ENCODE assay signal across 27 mouse cellular contexts in the genomic region with DNA sequence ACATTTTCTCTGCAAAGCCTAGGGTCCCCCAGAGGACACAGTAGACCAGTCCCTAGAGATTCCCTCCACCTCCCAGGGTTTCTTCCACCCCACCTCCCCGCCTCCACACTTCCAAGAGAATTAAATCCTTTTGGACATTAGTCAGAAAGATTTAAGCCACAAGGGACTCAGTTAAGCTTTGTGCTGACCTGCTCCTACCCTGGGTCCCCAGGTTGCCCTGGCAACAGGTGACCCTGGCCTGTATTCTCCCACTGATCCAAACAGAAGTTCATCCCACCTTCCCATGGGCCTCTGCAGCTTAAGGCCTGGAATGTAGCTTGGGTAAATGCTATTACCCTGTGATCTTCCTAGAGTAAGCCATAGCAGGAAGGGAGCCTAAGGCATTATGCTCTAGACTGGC. TPM values are rescaled to one million over a fixed set of nuclear protein-coding genes. Genes with fewer than 3 reads are reported as not detected.
DNase-seq lines count a peak whose midpoint lies in the region; ATAC-seq and TF ChIP-seq lines count a peak whose summit lies in the region.
"Had no signal": no experiment of that assay in that cellular context is flagged by ENCODE, and none has a peak within 500 bp of the region (broad histone marks: within the 10 kb centered on the region; RNA-seq: fewer than 3 reads in every experiment).

No protein-coding gene starts in this region.

- no peaks in the 10 kb centered on the region for H3K9me3 ChIP-seq in hindbrain, embryonic 10.5 days
- no peaks in the 10 kb centered on the region for H3K9me3 ChIP-seq in hindbrain, embryonic 13.5 days
- no peaks in the 10 kb centered on the region for H3K9me3 ChIP-seq in midbrain, embryonic 13.5 days
- H3K9me3 ChIP-seq in midbrain, postnatal 0 days (ENCODE audit: low read length), result no peaks in the 10 kb centered on the region
- H3K9me3 ChIP-seq: embryonic facial prominence, embryonic 13.5 days; G1E; heart, embryonic 12.5 days; megakaryocyte, embryonic 14.5 days; neural tube, embryonic 12.5 days had no signal

- no peak overlapping the region for H3K4me3 ChIP-seq in hindbrain, embryonic 10.5 days
- no peak overlapping the region for H3K4me3 ChIP-seq in hindbrain, embryonic 13.5 days
- no peak overlapping the region for H3K4me3 ChIP-seq in midbrain, embryonic 13.5 days (replicated peaks)
- no peak overlapping the region for H3K4me3 ChIP-seq in midbrain, postnatal 0 days (ENCODE audit: low read depth, low read length)
- H3K4me3 ChIP-seq: embryonic facial prominence, embryonic 13.5 days; heart, embryonic 12.5 days; megakaryocyte, embryonic 14.5 days; neural tube, embryonic 12.5 days had no signal

- H3K4me2 ChIP-seq in hindbrain, embryonic 13.5 days, result no peak overlapping the region
- H3K4me2 ChIP-seq in midbrain, embryonic 13.5 days (replicated peaks), result no peak overlapping the region
- no peak overlapping the region for H3K4me2 ChIP-seq in midbrain, postnatal 0 days (ENCODE audit: low read depth, low read length, poor library complexity, severe bottlenecking)
- H3K4me2 ChIP-seq: embryonic facial prominence, embryonic 13.5 days; heart, embryonic 12.5 days; hindbrain, embryonic 14.5 days; neural tube, embryonic 12.5 days had no signal

- no peaks in the 10 kb centered on the region for H3K36me3 ChIP-seq in hindbrain, embryonic 10.5 days
- H3K36me3 ChIP-seq in hindbrain, embryonic 13.5 days, result no peaks in the 10 kb centered on the region
- H3K36me3 ChIP-seq in midbrain, embryonic 13.5 days, result no peaks in the 10 kb centered on the region
- H3K36me3 ChIP-seq in midbrain, postnatal 0 days (ENCODE audit: insufficient read depth, low read length), result no peaks in the 10 kb centered on the region
- H3K36me3 ChIP-seq: G1E; heart, embryonic 12.5 days; neural tube, embryonic 12.5 days had no signal

- peaks cover 17% of the 10 kb centered on the region; the same call in 1 of the 2 replicates for H3K27me3 ChIP-seq in hindbrain, embryonic 10.5 days (ENCODE audit: insufficient read depth, poor library complexity, severe bottlenecking)
- peaks cover 26% of the 10 kb centered on the region; the same call in 1 of the 2 replicates for H3K27me3 ChIP-seq in hindbrain, embryonic 13.5 days
- 0 out of 2 replicates have a peak, but pooled peaks cover 3% of the 10 kb centered on the region for H3K27me3 ChIP-seq in midbrain, embryonic 13.5 days
- H3K27me3 ChIP-seq in midbrain, postnatal 0 days (ENCODE audit: insufficient read depth, low read length), result no peaks in the 10 kb centered on the region
- H3K27me3 ChIP-seq: embryonic facial prominence, embryonic 13.5 days had no signal

- no peak for ATAC-seq in hindbrain, embryonic 13.5 days (ENCODE audit: low FRiP score)
- ATAC-seq in midbrain, embryonic 13.5 days, result 0 out of 2 replicates have a peak, but pooled peaks have one; percentile 26
- no peak for ATAC-seq in midbrain, postnatal 0 days (ENCODE audit: low FRiP score)
- ATAC-seq: forebrain, embryonic 16.5 days had no signal

- no peak for TF ChIP-seq CTCF in midbrain, postnatal 0 days (IDR thresholded peaks at IDR 0.05)

- 44% methylated on average over 1 of the region's 1 CpGs for WGBS in hindbrain, embryonic 10.5 days
- 46% methylated on average over 1 of the region's 1 CpGs for WGBS in hindbrain, embryonic 13.5 days
- WGBS in midbrain, embryonic 13.5 days, result 17% methylated on average over 1 of the region's 1 CpGs
- WGBS in midbrain, postnatal 0 days, result 18% methylated on average over 1 of the region's 1 CpGs

- H3K4me1 ChIP-seq in hindbrain, embryonic 10.5 days (replicated peaks), result peaks cover 48% of the 10 kb centered on the region
- H3K4me1 ChIP-seq in hindbrain, embryonic 13.5 days (replicated peaks), result peaks cover 23% of the 10 kb centered on the region
- peaks cover 20% of the 10 kb centered on the region for H3K4me1 ChIP-seq in midbrain, embryonic 13.5 days (replicated peaks)
- H3K4me1 ChIP-seq in midbrain, postnatal 0 days (ENCODE audit: insufficient read depth, low read length), result 0 out of 2 replicates have a peak, but pooled peaks cover 2% of the 10 kb centered on the region

- H3K9ac ChIP-seq in hindbrain, embryonic 13.5 days, result no peak overlapping the region
- H3K9ac ChIP-seq in midbrain, embryonic 13.5 days (replicated peaks), result no peak overlapping the region
- H3K9ac ChIP-seq in midbrain, postnatal 0 days (replicated peaks; ENCODE audit: low read length, poor library complexity, severe bottlenecking), result no peak overlapping the region
- H3K9ac ChIP-seq: embryonic facial prominence, embryonic 13.5 days; heart, embryonic 12.5 days; hindbrain, embryonic 14.5 days; neural tube, embryonic 12.5 days had no signal

- peak overlapping the region; percentile 69; the same call in 1 of the 2 replicates for H3K27ac ChIP-seq in hindbrain, embryonic 10.5 days
- H3K27ac ChIP-seq in hindbrain, embryonic 13.5 days, result no peak overlapping the region
- H3K27ac ChIP-seq in midbrain, embryonic 13.5 days, result no peak overlapping the region
- no peak overlapping the region for H3K27ac ChIP-seq in midbrain, postnatal 0 days (ENCODE audit: low read depth, low read length)
- H3K27ac ChIP-seq: embryonic facial prominence, embryonic 13.5 days; hindbrain, embryonic 14.5 days; neural tube, embryonic 12.5 days had no signal

- no peak for DNase-seq in hindbrain, embryonic 10.5 days (ENCODE audit: low spot score)
- DNase-seq in midbrain, postnatal 0 days (ENCODE audit: low spot score), result no peak
- peak; percentile 57 for DNase-seq in retina, embryonic 14.5 days (ENCODE audit: low spot score)
- no peak for DNase-seq in spleen, postnatal 10 days (ENCODE audit: low spot score in 2 of 2)
- no peak for DNase-seq in spleen, postnatal 36 days (ENCODE audit: low spot score in 2 of 2)
- DNase-seq: adrenal gland, postnatal 25 days; cerebellum, adult 11-12 months; cerebellum, postnatal 25 days; heart, postnatal 14 days; kidney, postnatal 14 days; left cerebral cortex, postnatal 4 days; lung, adult 18-20 months; lung, postnatal 14 days; right cerebral cortex, postnatal 14 days; thymus, postnatal 14 days had no signal

RNA-seq across cellular contexts. Expression of gene Ccdc33, which starts 26.0 kb away (rescaled TPM):
- 0.90 and 0.99 TPM in 2 replicates for polyA plus RNA-seq in hindbrain, embryonic 10.5 days (2016; fragmentation: Nextera tagmentation; extraction: Ambion mirVana)
- polyA plus RNA-seq in hindbrain, embryonic 13.5 days (2015; fragmentation: Nextera tagmentation; extraction: Ambion mirVana), result 0.81 and 0.91 TPM in 2 replicates
- polyA plus RNA-seq in midbrain, embryonic 13.5 days (2015; fragmentation: Nextera tagmentation; extraction: Ambion mirVana), result 0.73 and 0.80 TPM in 2 replicates
- 0.24 and 0.27 TPM in 2 replicates for total RNA-seq in midbrain, postnatal 0 days (2014; rRNA removed)
- 1.1 and 1.4 TPM in 2 replicates for polyA plus RNA-seq in midbrain, postnatal 0 days (2015; fragmentation: Nextera tagmentation; extraction: Ambion mirVana)
- total RNA-seq: gastrocnemius, postnatal 4 days; liver, adult 2 months had no signal
- polyA plus RNA-seq: embryonic facial prominence, embryonic 13.5 days; G1E; heart, embryonic 12.5 days; liver, adult 2 months; stomach, embryonic 16.5 days had no signal

RNA-seq across cellular contexts. Expression of gene Islr, which starts 59.4 kb away (rescaled TPM):
- 9.9 and 14.0 TPM in 2 replicates for polyA plus RNA-seq in hindbrain, embryonic 10.5 days (2016; fragmentation: Nextera tagmentation; extraction: Ambion mirVana)
- 40.9 and 43.7 TPM in 2 replicates for polyA plus RNA-seq in hindbrain, embryonic 13.5 days (2015; fragmentation: Nextera tagmentation; extraction: Ambion mirVana)
- polyA plus RNA-seq in midbrain, embryonic 13.5 days (2015; fragmentation: Nextera tagmentation; extraction: Ambion mirVana), result 21.4 and 25.3 TPM in 2 replicates
- total RNA-seq in midbrain, postnatal 0 days (2014; rRNA removed), result 55.6 and 68.8 TPM in 2 replicates
- polyA plus RNA-seq in midbrain, postnatal 0 days (2015; fragmentation: Nextera tagmentation; extraction: Ambion mirVana), result 32.5 and 36.5 TPM in 2 replicates
- polyA plus RNA-seq: G1E had no signal

RNA-seq across cellular contexts. Expression of gene Islr2, which starts 59.5 kb away (rescaled TPM):
- 1.5 and 6.6 TPM in 2 replicates for polyA plus RNA-seq in hindbrain, embryonic 10.5 days (2016; fragmentation: Nextera tagmentation; extraction: Ambion mirVana)
- polyA plus RNA-seq in hindbrain, embryonic 13.5 days (2015; fragmentation: Nextera tagmentation; extraction: Ambion mirVana), result 11.1 and 11.3 TPM in 2 replicates
- 36.8 and 51.7 TPM in 2 replicates for polyA plus RNA-seq in midbrain, embryonic 13.5 days (2015; fragmentation: Nextera tagmentation; extraction: Ambion mirVana)
- 233 and 267 TPM in 2 replicates for total RNA-seq in midbrain, postnatal 0 days (2014; rRNA removed)
- polyA plus RNA-seq in midbrain, postnatal 0 days (2015; fragmentation: Nextera tagmentation; extraction: Ambion mirVana), result 16.7 and 18.1 TPM in 2 replicates
- total RNA-seq: liver, adult 2 months had no signal
- polyA plus RNA-seq: liver, adult 2 months had no signal
